Mouse (Mus musculus): ENCODE data around the gene Ccdc194.
A peak's percentile ranks its signal among the peaks of the same experiment; 100 is the strongest.

Ccdc194 gene

GRCm38 (mm10) chr8:71552770-71553169 lies 27.3 kb upstream of the Ccdc194 start:
- DNase-seq, result no peak

- no peak for DNase-seq
Observed at GRCm38 (mm10) chr8:71550754-71551153, 25.2 kb upstream of the Ccdc194 start.

- DNase-seq, result no peak
Observed at GRCm38 (mm10) chr8:71547590-71547989, 22.1 kb upstream of the Ccdc194 start.

- no peak for DNase-seq
Observed at GRCm38 (mm10) chr8:71545053-71545452, 19.5 kb upstream of the Ccdc194 start.

GRCm38 (mm10) chr8:71543755-71544154 lies 18.2 kb upstream of the Ccdc194 start:
- DNase-seq, result no peak

- peak; percentile 100 for DNase-seq
Observed at GRCm38 (mm10) chr8:71542632-71543343, 17.3 kb upstream of the Ccdc194 start, which contains the start of gene Mvb12a. Gene Mvb12a, plus strand, starts transcription at chr8:71542922.

- DNase-seq, result peak; percentile 88
Observed at GRCm38 (mm10) chr8:71537028-71537867, 11.7 kb upstream of the Ccdc194 start, which contains the start of gene Bst2. Gene Bst2, minus strand, starts transcription at chr8:71537456.

- no peak for DNase-seq
Observed at GRCm38 (mm10) chr8:71535663-71536062, 10.2 kb upstream of the Ccdc194 start.

- no peak for DNase-seq
Observed at GRCm38 (mm10) chr8:71534263-71534810, 8.8 kb upstream of the Ccdc194 start.

- peak; percentile 54 for DNase-seq
Observed at GRCm38 (mm10) chr8:71530735-71531467, 5.4 kb upstream of the Ccdc194 start.

GRCm38 (mm10) chr8:71528362-71529073 lies 3.0 kb upstream of the Ccdc194 start:
- no peak for DNase-seq

- DNase-seq, result no peak
Observed at GRCm38 (mm10) chr8:71527162-71527870, 1.8 kb upstream of the Ccdc194 start.

GRCm38 (mm10) chr8:71526272-71526671 lies 761 bp upstream of the Ccdc194 start:
- no peak for DNase-seq

GRCm38 (mm10) chr8:71521634-71522033 lies 3.9 kb downstream of the Ccdc194 start:
- DNase-seq, result peak; percentile 95

GRCm38 (mm10) chr8:71519037-71519825 lies 6.3 kb downstream of the Ccdc194 start:
- peak; percentile 81 for DNase-seq

GRCm38 (mm10) chr8:71516786-71517185 lies 8.7 kb downstream of the Ccdc194 start:
- no peak for DNase-seq

- no peak for DNase-seq
Observed at GRCm38 (mm10) chr8:71515043-71515442, 10.5 kb downstream of the Ccdc194 start.

GRCm38 (mm10) chr8:71513018-71513754 lies 12.3 kb downstream of the Ccdc194 start:
- no peak for DNase-seq

- no peak for DNase-seq
Observed at GRCm38 (mm10) chr8:71511644-71512043, 13.9 kb downstream of the Ccdc194 start, which contains the start of gene Plvap. Gene Plvap, minus strand, starts transcription at chr8:71511752.

GRCm38 (mm10) chr8:71509316-71509715 lies 16.2 kb downstream of the Ccdc194 start:
- no peak for DNase-seq

Measured in retina, postnatal 1 day (tissue).